ENCODE assay signal across 30 mouse cellular contexts in the genomic region with DNA sequence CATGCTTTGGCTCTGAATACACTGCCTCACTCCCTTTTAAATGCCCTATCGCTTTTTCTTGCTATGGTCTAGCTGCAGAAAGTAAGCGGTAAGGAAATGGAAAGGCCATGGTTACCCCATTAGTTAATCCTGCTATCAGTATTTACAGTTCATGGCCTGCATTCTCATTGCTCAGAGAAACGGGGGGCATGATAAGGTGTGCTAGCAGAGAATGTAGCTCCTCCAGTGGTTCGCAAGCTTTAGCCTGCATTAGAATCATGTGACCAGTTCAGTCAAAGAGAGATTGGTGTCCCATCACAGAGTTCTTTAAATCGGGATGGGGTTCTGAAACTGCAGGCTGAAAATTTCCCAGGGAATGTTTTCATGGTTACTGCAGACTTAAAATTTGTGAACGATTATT. TPM values are rescaled to one million over a fixed set of nuclear protein-coding genes. Genes with fewer than 3 reads are reported as not detected.
DNase-seq lines count a peak whose midpoint lies in the region; ATAC-seq and TF ChIP-seq lines count a peak whose summit lies in the region.
"Had no signal": no experiment of that assay in that cellular context is flagged by ENCODE, and none has a peak within 500 bp of the region (broad histone marks: within the 10 kb centered on the region; RNA-seq: fewer than 3 reads in every experiment).

No protein-coding gene starts in this region.

- H3K4me2 ChIP-seq in hindbrain, embryonic 14.5 days (replicated peaks) = no peak overlapping the region
- no peak overlapping the region for H3K4me2 ChIP-seq in hindbrain, postnatal 0 days (ENCODE audit: low read depth, low read length)
- H3K4me2 ChIP-seq in midbrain, embryonic 15.5 days = no peak overlapping the region
- H3K4me2 ChIP-seq in midbrain, embryonic 16.5 days (ENCODE audit: low read length) = no peak overlapping the region
- H3K4me2 ChIP-seq: embryonic facial prominence, embryonic 13.5 days; heart, embryonic 12.5 days; heart, embryonic 15.5 days; hindbrain, embryonic 13.5 days had no signal

- TF ChIP-seq CTCF in hindbrain, postnatal 0 days (IDR thresholded peaks at IDR 0.05; ENCODE audit: low read depth) = no peak

- 0 out of 2 replicates have a peak overlapping the region, but pooled peaks have one; percentile 57 for H3K27ac ChIP-seq in hindbrain, embryonic 14.5 days
- no peak overlapping the region for H3K27ac ChIP-seq in hindbrain, postnatal 0 days
- H3K27ac ChIP-seq in midbrain, embryonic 15.5 days = no peak overlapping the region
- H3K27ac ChIP-seq in midbrain, embryonic 16.5 days (ENCODE audit: low read length) = no peak overlapping the region
- H3K27ac ChIP-seq: embryonic facial prominence, embryonic 10.5 days; embryonic facial prominence, embryonic 13.5 days; heart, embryonic 15.5 days; hindbrain, embryonic 10.5 days had no signal

- no peak for ATAC-seq in hindbrain, embryonic 14.5 days (ENCODE audit: low FRiP score)
- no peak for ATAC-seq in hindbrain, postnatal 0 days
- 0 out of 2 replicates have a peak, but pooled peaks have one; percentile 52 for ATAC-seq in midbrain, embryonic 15.5 days (replicated peaks)
- no peak for ATAC-seq in midbrain, embryonic 16.5 days
- ATAC-seq: forebrain, embryonic 14.5 days; forebrain, postnatal 0 days; Patski had no signal

- 80% methylated on average over 6 of the region's 6 CpGs for WGBS in hindbrain, embryonic 14.5 days
- WGBS in hindbrain, postnatal 0 days = 77% methylated on average over 6 of the region's 6 CpGs
- WGBS in midbrain, embryonic 15.5 days = 69% methylated on average over 6 of the region's 6 CpGs
- whole genome bisulfite sequencing in midbrain, embryonic 16.5 days = 67% methylated on average over 6 of the region's 6 CpGs

- H3K9me3 ChIP-seq in hindbrain, embryonic 14.5 days (ENCODE audit: control insufficient read depth, low read length) = no peaks in the 10 kb centered on the region
- no peaks in the 10 kb centered on the region for H3K9me3 ChIP-seq in hindbrain, postnatal 0 days (ENCODE audit: low read length)
- H3K9me3 ChIP-seq in midbrain, embryonic 15.5 days = no peaks in the 10 kb centered on the region
- H3K9me3 ChIP-seq in midbrain, embryonic 16.5 days (replicated peaks; ENCODE audit: control insufficient read depth, low read length, poor library complexity, severe bottlenecking) = no peaks in the 10 kb centered on the region
- H3K9me3 ChIP-seq: embryonic facial prominence, embryonic 10.5 days; embryonic facial prominence, embryonic 13.5 days; G1E; heart, embryonic 12.5 days; heart, embryonic 15.5 days; hindbrain, embryonic 10.5 days; hindbrain, embryonic 13.5 days had no signal

- no peak overlapping the region for H3K9ac ChIP-seq in hindbrain, embryonic 14.5 days
- H3K9ac ChIP-seq in hindbrain, postnatal 0 days (replicated peaks; ENCODE audit: low read length) = no peak overlapping the region
- H3K9ac ChIP-seq in midbrain, embryonic 15.5 days = no peak overlapping the region
- H3K9ac ChIP-seq in midbrain, embryonic 16.5 days (ENCODE audit: low read depth, low read length) = no peak overlapping the region
- H3K9ac ChIP-seq: embryonic facial prominence, embryonic 13.5 days; forebrain, postnatal 0 days; heart, embryonic 12.5 days; heart, embryonic 15.5 days; hindbrain, embryonic 13.5 days had no signal

- no peak overlapping the region for H3K4me3 ChIP-seq in hindbrain, embryonic 14.5 days (replicated peaks; ENCODE audit: low read length)
- no peak overlapping the region for H3K4me3 ChIP-seq in hindbrain, postnatal 0 days (ENCODE audit: low read length)
- H3K4me3 ChIP-seq in midbrain, embryonic 15.5 days = no peak overlapping the region
- H3K4me3 ChIP-seq in midbrain, embryonic 16.5 days (ENCODE audit: low read depth, low read length) = no peak overlapping the region
- H3K4me3 ChIP-seq: embryonic facial prominence, embryonic 10.5 days; embryonic facial prominence, embryonic 13.5 days; erythroblast, embryonic 14.5 days; heart, embryonic 12.5 days; heart, embryonic 15.5 days; hindbrain, embryonic 10.5 days; hindbrain, embryonic 13.5 days had no signal

- no peaks in the 10 kb centered on the region; the same call in 1 of the 2 replicates for H3K4me1 ChIP-seq in hindbrain, embryonic 14.5 days (replicated peaks; ENCODE audit: control insufficient read depth, insufficient read depth, low read length)
- H3K4me1 ChIP-seq in hindbrain, postnatal 0 days (ENCODE audit: insufficient read depth, low read length) = no peaks in the 10 kb centered on the region
- H3K4me1 ChIP-seq in midbrain, embryonic 15.5 days = no peaks in the 10 kb centered on the region
- peaks cover 3% of the 10 kb centered on the region; the same call in 1 of the 2 replicates for H3K4me1 ChIP-seq in midbrain, embryonic 16.5 days (ENCODE audit: control insufficient read depth, insufficient read depth, low read length)
- H3K4me1 ChIP-seq: embryonic facial prominence, embryonic 10.5 days; embryonic facial prominence, embryonic 13.5 days; heart, embryonic 12.5 days; heart, embryonic 15.5 days; hindbrain, embryonic 10.5 days; hindbrain, embryonic 13.5 days had no signal

- H3K27me3 ChIP-seq in hindbrain, embryonic 14.5 days (ENCODE audit: control insufficient read depth, insufficient read depth, low read length) = no peaks in the 10 kb centered on the region
- no peaks in the 10 kb centered on the region for H3K27me3 ChIP-seq in hindbrain, postnatal 0 days (ENCODE audit: insufficient read depth, low read length)
- no peaks in the 10 kb centered on the region for H3K27me3 ChIP-seq in midbrain, embryonic 15.5 days (replicated peaks)
- no peaks in the 10 kb centered on the region for H3K27me3 ChIP-seq in midbrain, embryonic 16.5 days (ENCODE audit: control insufficient read depth, insufficient read depth, low read depth, low read length)
- H3K27me3 ChIP-seq: CH12.LX; embryonic facial prominence, embryonic 13.5 days; heart, embryonic 12.5 days; heart, embryonic 15.5 days; hindbrain, embryonic 13.5 days had no signal

- no peak for DNase-seq in hindbrain, embryonic 14.5 days (ENCODE audit: low spot score)
- no peak for DNase-seq in hindbrain, postnatal 0 days (ENCODE audit: low spot score)
- peak; percentile 22 for DNase-seq in retina, embryonic 14.5 days (ENCODE audit: low spot score)
- DNase-seq in lung, postnatal 14 days = no peak
- DNase-seq: adrenal gland, postnatal 10 days; B cell, adult 2 months; cerebellum, adult 11-12 months; cerebellum, adult 8-10 months; cerebellum, postnatal 10 days; cerebellum, postnatal 36 days; embryo, embryonic 11 days; forebrain, postnatal 0 days; gastrocnemius, postnatal 25 days; heart, adult 18-20 months; heart, postnatal 10 days; heart, postnatal 36 days had no signal

- no peaks in the 10 kb centered on the region for H3K36me3 ChIP-seq in hindbrain, embryonic 14.5 days (replicated peaks; ENCODE audit: control insufficient read depth, insufficient read depth)
- H3K36me3 ChIP-seq in hindbrain, postnatal 0 days (ENCODE audit: insufficient read depth, low read length) = no peaks in the 10 kb centered on the region
- H3K36me3 ChIP-seq in midbrain, embryonic 15.5 days (replicated peaks) = no peaks in the 10 kb centered on the region
- H3K36me3 ChIP-seq in midbrain, embryonic 16.5 days (ENCODE audit: control insufficient read depth, insufficient read depth, low read length) = no peaks in the 10 kb centered on the region
- H3K36me3 ChIP-seq: embryonic facial prominence, embryonic 10.5 days; embryonic facial prominence, embryonic 13.5 days; G1E; heart, embryonic 12.5 days; heart, embryonic 15.5 days; hindbrain, embryonic 10.5 days; hindbrain, embryonic 13.5 days had no signal

RNA-seq across cellular contexts. Expression of a gene that starts 44.6 kb away (rescaled TPM):
- 3.7 and 4.2 TPM in 2 replicates for polyA plus RNA-seq in hindbrain, embryonic 14.5 days (2014; fragmentation: Nextera tagmentation; extraction: Ambion mirVana)
- total RNA-seq in hindbrain, postnatal 0 days (2014; rRNA removed) = 0.58 and 1.9 TPM in 2 replicates
- 0.82 and 1.1 TPM in 2 replicates for polyA plus RNA-seq in hindbrain, postnatal 0 days (2015; fragmentation: Nextera tagmentation; extraction: Ambion mirVana)
- polyA plus RNA-seq in midbrain, embryonic 15.5 days (2015; fragmentation: Nextera tagmentation; extraction: Ambion mirVana) = 1.9 and 2.0 TPM in 2 replicates
- 1.5 and 1.8 TPM in 2 replicates for polyA plus RNA-seq in midbrain, embryonic 16.5 days (2015; fragmentation: Nextera tagmentation; extraction: Ambion mirVana)
- total RNA-seq: CH12.LX had no signal
- polyA plus RNA-seq: cortical plate, adult 2 months; erythroblast, embryonic 14.5 days; G1E; Patski had no signal
